Mouse (Mus musculus) myocyte (in vitro differentiated cells): ENCODE results near the gene Prr14. TPM values are rescaled to one million over a fixed set of nuclear protein-coding genes. Genes with fewer than 3 reads are reported as not detected.

ENCODE experiments used
- H3K27me3 ChIP-seq: one replicate; pipeline ENCODE4 v1.6.1; 2011; ENCODE audit not compliant: control insufficient read depth, insufficient read depth, insufficient read length
- H3K36me3 ChIP-seq: one replicate; pipeline ENCODE4 v1.6.1; 2011; ENCODE audit not compliant: control insufficient read depth, insufficient read depth
- H3K4me2 ChIP-seq: one replicate; pipeline ENCODE4 v1.6.1; 2011; ENCODE audit warnings: low read depth, control low read depth
- H3K4me3 ChIP-seq: one replicate; pipeline ENCODE4 v1.5.1; 2011; ENCODE audit warnings: mild to moderate bottlenecking, control low read depth, moderate library complexity
- H3K79me2 ChIP-seq: one replicate; pipeline ENCODE4 v1.6.1; 2011; ENCODE audit not compliant: control insufficient read depth, insufficient read depth
- H3ac ChIP-seq: one replicate; pipeline ENCODE4 v1.6.1; 2011; ENCODE audit not compliant: control insufficient read depth, insufficient read length
- CEBPB ChIP-seq: IDR thresholded peaks from 2 replicates; pipeline ENCODE4 v1.6.1; 2011; ENCODE audit warnings: mild to moderate bottlenecking, moderate library complexity; ENCODE audit not compliant: poor library complexity, insufficient read depth, severe bottlenecking
- E2F4 ChIP-seq: IDR thresholded peaks from one replicate; pipeline ENCODE4 v1.6.1; 2011; ENCODE audit warnings: mild to moderate bottlenecking, control low read depth, moderate library complexity; ENCODE audit not compliant: insufficient read depth
- MAX ChIP-seq: IDR thresholded peaks from one replicate; pipeline ENCODE4 v1.6.1; 2011; ENCODE audit warnings: low read depth, mild to moderate bottlenecking, control low read depth
- MYOD1 ChIP-seq, 3 experiments: IDR thresholded peaks; one replicate each; pipeline ENCODE4 v1.6.1; 2011; ENCODE audit warnings: control low read depth in 2 of 3, low read depth in 2 of 3, mild to moderate bottlenecking in 2 of 3, moderate library complexity in 1 of 3; ENCODE audit not compliant: insufficient read length in 2 of 3, control insufficient read depth in 1 of 3
- MYOG ChIP-seq, 3 experiments: IDR thresholded peaks; one replicate each; pipeline ENCODE4 v1.6.1; 2011; ENCODE audit warnings: control low read depth in 2 of 3, low read depth in 2 of 3, mild to moderate bottlenecking in 2 of 3; ENCODE audit not compliant: insufficient read length in 2 of 3, control insufficient read depth in 1 of 3, insufficient read depth in 1 of 3
- POLR2A ChIP-seq: IDR thresholded peaks from one replicate; pipeline ENCODE4 v1.6.1; 2011; ENCODE audit warnings: low read depth, mild to moderate bottlenecking, control low read depth, moderate library complexity; ENCODE audit not compliant: insufficient read length
- POLR2AphosphoS2 ChIP-seq: IDR thresholded peaks from one replicate; pipeline ENCODE4 v1.6.1; 2011; ENCODE audit warnings: low read depth, control low read depth; ENCODE audit not compliant: insufficient read length
- REST ChIP-seq: IDR thresholded peaks from one replicate; pipeline ENCODE4 v1.6.1; 2011; ENCODE audit warnings: mild to moderate bottlenecking, control low read depth, moderate library complexity; ENCODE audit not compliant: insufficient read depth, insufficient read length
- SRF ChIP-seq: IDR thresholded peaks from one replicate; pipeline ENCODE4 v1.6.1; 2011; ENCODE audit warnings: low read depth; ENCODE audit not compliant: control insufficient read depth, insufficient read length
- TCF12 ChIP-seq: IDR thresholded peaks from one replicate; pipeline ENCODE4 v1.6.1; 2011; ENCODE audit warnings: mild to moderate bottlenecking, control low read depth; ENCODE audit not compliant: poor library complexity, insufficient read depth, severe bottlenecking
- TCF3 ChIP-seq: IDR thresholded peaks from one replicate; pipeline ENCODE4 v1.6.1; 2011; ENCODE audit warnings: low read depth, control low read depth; ENCODE audit not compliant: insufficient read length
- USF1 ChIP-seq: IDR thresholded peaks from one replicate; pipeline ENCODE4 v1.6.1; 2011; ENCODE audit warnings: low read depth, mild to moderate bottlenecking, control low read depth, moderate library complexity
- polyA plus RNA-seq: library from polyadenylated mRNA; unstranded; fragments of >200 nt; fragmentation: generic; extraction: Trizol; gene quantifications from one replicate; pipeline ENCODE4 v1.2.1, GENCODE M21; 2012; ENCODE audit warnings: missing spikeins

Prr14 gene
- polyA plus RNA-seq, 1 experiment, result 26.5 TPM

- Histone ChIP-seq H3K4me2 (no peak overlapping the region), H3K36me3 (peaks cover 7% of the 10 kb centered on the region), H3K79me2 (peaks cover 26% of the 10 kb centered on the region), H3K4me3 (no peak overlapping the region), H3ac (no peak overlapping the region), H3K27me3 (no peaks in the 10 kb centered on the region)
- no peak for TF ChIP-seq POLR2A
- no peak for TF ChIP-seq SRF
- TF ChIP-seq MAX, result no peak
- no peak for TF ChIP-seq TCF12
- no peak for TF ChIP-seq USF1
- no peak for TF ChIP-seq POLR2AphosphoS2
- no peak for TF ChIP-seq MYOG (IDR thresholded peaks at IDR 0.05; ENCODE audit: control insufficient read depth in 1 of 3, insufficient read depth in 1 of 3, insufficient read length in 2 of 3, low read depth in 2 of 3)
- no peak for TF ChIP-seq E2F4
- no peak for TF ChIP-seq REST
- TF ChIP-seq CEBPB, result no peak
- no peak for TF ChIP-seq MYOD1 (IDR thresholded peaks at IDR 0.05; ENCODE audit: control insufficient read depth in 1 of 3, insufficient read length in 2 of 3, low read depth in 2 of 3)
- TF ChIP-seq TCF3, result no peak
Measured at GRCm38 (mm10) chr7:127466606-127467005, 7.2 kb downstream of the Prr14 start.

- Histone ChIP-seq H3ac (peak overlapping the region; percentile 64), H3K79me2 (peaks cover 41% of the 10 kb centered on the region), H3K36me3 (peaks cover 16% of the 10 kb centered on the region), H3K27me3 (no peaks in the 10 kb centered on the region), H3K4me2 (peak overlapping the region; percentile 77), H3K4me3 (peak overlapping the region; percentile 98)
- no peak for TF ChIP-seq SRF
- no peak for TF ChIP-seq E2F4
- TF ChIP-seq MYOD1 (IDR thresholded peaks at IDR 0.05; ENCODE audit: control insufficient read depth in 1 of 3, insufficient read length in 2 of 3, low read depth in 2 of 3), result no peak
- TF ChIP-seq USF1, result no peak
- TF ChIP-seq POLR2A, result no peak
- TF ChIP-seq TCF12, result no peak
- TF ChIP-seq REST, result no peak
- TF ChIP-seq MYOG (IDR thresholded peaks at IDR 0.05; ENCODE audit: control insufficient read depth in 1 of 3, insufficient read depth in 1 of 3, insufficient read length in 2 of 3, low read depth in 2 of 3), result no peak
- no peak for TF ChIP-seq CEBPB
- TF ChIP-seq TCF3, result no peak
- no peak for TF ChIP-seq POLR2AphosphoS2
- TF ChIP-seq MAX, result no peak
Measured at GRCm38 (mm10) chr7:127470011-127470715, 10.8 kb downstream of the Prr14 start.

GRCm38 (mm10) chr7:127470743-127471645, 11.6 kb downstream of the Prr14 start:
- peak; percentile 38 for TF ChIP-seq POLR2AphosphoS2
- no peak for TF ChIP-seq USF1
- TF ChIP-seq REST, result no peak
- TF ChIP-seq MAX, result no peak
- peak; percentile 30 for TF ChIP-seq POLR2A
- TF ChIP-seq MYOD1 (IDR thresholded peaks at IDR 0.05; ENCODE audit: control insufficient read depth in 1 of 3, insufficient read length in 2 of 3, low read depth in 2 of 3), result no peak
- TF ChIP-seq E2F4, result no peak
- TF ChIP-seq SRF, result no peak
- no peak for TF ChIP-seq MYOG (IDR thresholded peaks at IDR 0.05; ENCODE audit: control insufficient read depth in 1 of 3, insufficient read depth in 1 of 3, insufficient read length in 2 of 3, low read depth in 2 of 3)
- no peak for TF ChIP-seq TCF3
- TF ChIP-seq CEBPB, result 0 out of 2 replicates have a peak, but pooled peaks have one; percentile 35
- TF ChIP-seq TCF12, result no peak
- Histone ChIP-seq H3K79me2 (peaks cover 46% of the 10 kb centered on the region), H3K27me3 (no peaks in the 10 kb centered on the region), H3K36me3 (peaks cover 24% of the 10 kb centered on the region), H3K4me3 (peak overlapping the region; percentile 98), H3K4me2 (peak overlapping the region; percentile 77), H3ac (peak overlapping the region; percentile 64)

GRCm38 (mm10) chr7:127471646-127472010, 12.2 kb downstream of the Prr14 start:
- Histone ChIP-seq H3K4me3 (peak overlapping the region; percentile 98), H3ac (peak overlapping the region; percentile 64), H3K27me3 (no peaks in the 10 kb centered on the region), H3K36me3 (peaks cover 30% of the 10 kb centered on the region), H3K4me2 (peak overlapping the region; percentile 98), H3K79me2 (peaks cover 46% of the 10 kb centered on the region)
- TF ChIP-seq TCF12 (no peak), MYOD1 (IDR thresholded peaks at IDR 0.05; ENCODE audit: control insufficient read depth in 1 of 3, insufficient read length in 2 of 3, low read depth in 2 of 3) (peak in 1 of 3 experiments; percentile 21), MAX (no peak), REST (no peak), POLR2AphosphoS2 (peak; percentile 17), MYOG (IDR thresholded peaks at IDR 0.05; ENCODE audit: control insufficient read depth in 1 of 3, insufficient read depth in 1 of 3, insufficient read length in 2 of 3, low read depth in 2 of 3) (peak in 1 of 3 experiments; percentile 20)
